Mouse (Mus musculus): ENCODE results near the gene Nrd1. TPM values are rescaled to one million over a fixed set of nuclear protein-coding genes. Genes with fewer than 3 reads are reported as not detected.

The Nrd1 gene
- 122 and 151 TPM in 2 replicates for polyA plus RNA-seq (2012; rRNA removed)

- peak; percentile 99 to 100 for DNase-seq (ENCODE audit: extremely low spot score in 1 of 2, low spot score in 1 of 2)
These were observed at the start of gene Nrd1 for GRCm38 (mm10) chr4:108999999-109000950. Nrd1 (plus strand) TSS chr4:109000655.

GRCm38 (mm10) chr4:108951663-108952062, 48.8 kb upstream of the Nrd1 start:
- no peak for DNase-seq (ENCODE audit: extremely low spot score in 1 of 2, low spot score in 1 of 2)

- DNase-seq (ENCODE audit: extremely low spot score in 1 of 2, low spot score in 1 of 2) = no peak
These were observed 40.8 kb upstream of the Nrd1 start for GRCm38 (mm10) chr4:108959696-108960095.

- no peak for DNase-seq (ENCODE audit: extremely low spot score in 1 of 2, low spot score in 1 of 2)
These were observed 39.6 kb upstream of the Nrd1 start for GRCm38 (mm10) chr4:108960619-108961460.

GRCm38 (mm10) chr4:108963017-108963416, 37.4 kb upstream of the Nrd1 start:
- no peak for DNase-seq (ENCODE audit: extremely low spot score in 1 of 2, low spot score in 1 of 2)

GRCm38 (mm10) chr4:108969517-108969916, 30.9 kb upstream of the Nrd1 start:
- DNase-seq (ENCODE audit: extremely low spot score in 1 of 2, low spot score in 1 of 2) = no peak

- no peak for DNase-seq (ENCODE audit: extremely low spot score in 1 of 2, low spot score in 1 of 2)
These were observed 29.4 kb upstream of the Nrd1 start for GRCm38 (mm10) chr4:108971054-108971453.

GRCm38 (mm10) chr4:108976458-108977071, 23.9 kb upstream of the Nrd1 start:
- DNase-seq (ENCODE audit: extremely low spot score in 1 of 2, low spot score in 1 of 2) = peak; percentile 27 to 85

- DNase-seq (ENCODE audit: extremely low spot score in 1 of 2, low spot score in 1 of 2) = no peak
These were observed 13.5 kb upstream of the Nrd1 start for GRCm38 (mm10) chr4:108986833-108987472.

GRCm38 (mm10) chr4:108987473-108987842, 13.0 kb upstream of the Nrd1 start:
- no peak for DNase-seq (ENCODE audit: extremely low spot score in 1 of 2, low spot score in 1 of 2)

GRCm38 (mm10) chr4:108989430-108989829, 11.0 kb upstream of the Nrd1 start:
- no peak for DNase-seq (ENCODE audit: extremely low spot score in 1 of 2, low spot score in 1 of 2)

- no peak for DNase-seq (ENCODE audit: extremely low spot score in 1 of 2, low spot score in 1 of 2)
These were observed 10.4 kb upstream of the Nrd1 start for GRCm38 (mm10) chr4:108990032-108990431.

- no peak for DNase-seq (ENCODE audit: extremely low spot score in 1 of 2, low spot score in 1 of 2)
These were observed 9.9 kb upstream of the Nrd1 start for GRCm38 (mm10) chr4:108990571-108990970.

- no peak for DNase-seq (ENCODE audit: extremely low spot score in 1 of 2, low spot score in 1 of 2)
These were observed 8.6 kb upstream of the Nrd1 start for GRCm38 (mm10) chr4:108991811-108992210.

- peak in 1 of 2 experiments; percentile 13 for DNase-seq (ENCODE audit: extremely low spot score in 1 of 2, low spot score in 1 of 2)
These were observed 7.5 kb upstream of the Nrd1 start for GRCm38 (mm10) chr4:108992978-108993377.

GRCm38 (mm10) chr4:109000961-109001360, 506 bp downstream of the Nrd1 start:
- DNase-seq (ENCODE audit: extremely low spot score in 1 of 2, low spot score in 1 of 2) = peak in 1 of 2 experiments; percentile 11

- DNase-seq (ENCODE audit: extremely low spot score in 1 of 2, low spot score in 1 of 2) = peak in 1 of 2 experiments; percentile 30
These were observed 7.6 kb downstream of the Nrd1 start for GRCm38 (mm10) chr4:109008046-109008445.

GRCm38 (mm10) chr4:109014091-109014490, 13.6 kb downstream of the Nrd1 start:
- DNase-seq (ENCODE audit: extremely low spot score in 1 of 2, low spot score in 1 of 2) = no peak

- DNase-seq (ENCODE audit: extremely low spot score in 1 of 2, low spot score in 1 of 2) = no peak
These were observed 17.0 kb downstream of the Nrd1 start for GRCm38 (mm10) chr4:109017441-109017840.

GRCm38 (mm10) chr4:109019301-109019700, 18.8 kb downstream of the Nrd1 start:
- DNase-seq (ENCODE audit: extremely low spot score in 1 of 2, low spot score in 1 of 2) = no peak
